Mouse (Mus musculus) right cerebral cortex, postnatal 25 days (tissue): ENCODE results near the gene Tra2b.
"Not testable (repeated sequence)": the region's sequence is repeated elsewhere in the genome, so short reads cannot be mapped to it uniquely, and the experiment has no call there.

Experiments
- DNase-seq: peaks from one replicate; pipeline ENCODE4 v3.0.0; 2022

The Tra2b gene

GRCm38 (mm10) chr16:22265849-22266376 lies at the start of gene Tra2b:
Gene Tra2b (minus strand): TSS chr16:22266005.
- peak; percentile 96 for DNase-seq

GRCm38 (mm10) chr16:22310649-22311048 lies 44.8 kb upstream of the Tra2b start:
- DNase-seq, result peak; percentile 34

GRCm38 (mm10) chr16:22302606-22303005 lies 36.8 kb upstream of the Tra2b start:
- DNase-seq, result peak; percentile 63

- no peak for DNase-seq
Measured at GRCm38 (mm10) chr16:22301378-22301777, 35.6 kb upstream of the Tra2b start.

GRCm38 (mm10) chr16:22296901-22297300 lies 31.1 kb upstream of the Tra2b start:
- no peak for DNase-seq

GRCm38 (mm10) chr16:22294812-22295211 lies 29.0 kb upstream of the Tra2b start:
- DNase-seq, result not testable (repeated sequence)

GRCm38 (mm10) chr16:22293600-22293999 lies 27.8 kb upstream of the Tra2b start:
- no peak for DNase-seq

GRCm38 (mm10) chr16:22292394-22292793 lies 26.6 kb upstream of the Tra2b start:
- DNase-seq, result no peak

- DNase-seq, result no peak
Measured at GRCm38 (mm10) chr16:22289643-22290042, 23.8 kb upstream of the Tra2b start.

GRCm38 (mm10) chr16:22286996-22287395 lies 21.2 kb upstream of the Tra2b start:
- DNase-seq, result no peak

- no peak for DNase-seq
Measured at GRCm38 (mm10) chr16:22276536-22276935, 10.7 kb upstream of the Tra2b start.

GRCm38 (mm10) chr16:22275142-22275541 lies 9.3 kb upstream of the Tra2b start:
- DNase-seq, result no peak

- no peak for DNase-seq
Measured at GRCm38 (mm10) chr16:22270491-22270890, 4.7 kb upstream of the Tra2b start.

GRCm38 (mm10) chr16:22266384-22266783 lies 579 bp upstream of the Tra2b start:
- no peak for DNase-seq

- peak; percentile 83 for DNase-seq
Measured at GRCm38 (mm10) chr16:22264962-22265848, 600 bp downstream of the Tra2b start.

GRCm38 (mm10) chr16:22264232-22264961 lies 1.4 kb downstream of the Tra2b start:
- DNase-seq, result no peak

- no peak for DNase-seq
Measured at GRCm38 (mm10) chr16:22263124-22263523, 2.7 kb downstream of the Tra2b start.

GRCm38 (mm10) chr16:22261563-22261962 lies 4.2 kb downstream of the Tra2b start:
- no peak for DNase-seq

- no peak for DNase-seq
Measured at GRCm38 (mm10) chr16:22260423-22261143, 5.2 kb downstream of the Tra2b start.

- DNase-seq, result not testable (repeated sequence)
Measured at GRCm38 (mm10) chr16:22252255-22252654, 13.6 kb downstream of the Tra2b start.

- DNase-seq, result no peak
Measured at GRCm38 (mm10) chr16:22250307-22250706, 15.5 kb downstream of the Tra2b start.

GRCm38 (mm10) chr16:22249754-22250153 lies 16.1 kb downstream of the Tra2b start:
- DNase-seq, result no peak
